Mouse (Mus musculus) liver, embryonic 14.5 days (tissue): ENCODE data around the gene Foxj2. TPM values are rescaled to one million over a fixed set of nuclear protein-coding genes. Genes with fewer than 3 reads are reported as not detected.

Experiments used
- ATAC-seq: fragments of 200-750 bp; cut with Nextera tagmentation; 2 replicates; pipeline ENCODE4 v1.8.0; 2017; ENCODE audit warnings: moderate number of reproducible peaks, mild to moderate bottlenecking, moderate library complexity; ENCODE audit not compliant: insufficient read depth
- DNase-seq, 3 experiments: peaks; one replicate each; pipeline ENCODE4 v3.0.0-alpha.2; 2012 to 2013; ENCODE audit warnings: low read depth in 3 of 3, low spot score in 3 of 3
- H3K27ac ChIP-seq: fragments of 300-500 bp; sonication (generic); 2 replicates; pipeline ENCODE4 v1.5.1; 2014; ENCODE audit warnings: moderate library complexity, mild to moderate bottlenecking, control low read depth, inconsistent platforms
- H3K27me3 ChIP-seq: fragments of 300-500 bp; sonication (generic); 2 replicates; pipeline ENCODE4 v1.6.1; 2014; ENCODE audit warnings: mild to moderate bottlenecking, low read length, moderate library complexity; ENCODE audit not compliant: control insufficient read depth, insufficient read depth
- H3K36me3 ChIP-seq: fragments of 300-500 bp; sonication (generic); replicated peaks from 2 replicates; pipeline ENCODE4 v1.6.1; 2014; ENCODE audit warnings: low read depth; ENCODE audit not compliant: control insufficient read depth, insufficient read depth
- H3K4me1 ChIP-seq, 2 experiments: fragments of 200-500 bp in 1 of 2; fragments of 300-500 bp in 1 of 2; sonication (generic) in 1 of 2; replicated peaks; 2 replicates each; pipeline ENCODE4 v1.6.1; 2012 to 2014; ENCODE audit warnings: antibody characterized with exemption in 1 of 2, inconsistent platforms in 1 of 2, low read length in 1 of 2; ENCODE audit not compliant: control insufficient read depth in 2 of 2, insufficient read depth in 2 of 2
- H3K4me2 ChIP-seq: fragments of 300-500 bp; sonication (generic); 2 replicates; pipeline ENCODE4 v1.6.1; 2014; ENCODE audit warnings: low read depth, mild to moderate bottlenecking, control low read depth, moderate library complexity
- H3K4me3 ChIP-seq, 2 experiments: fragments of 200-500 bp in 1 of 2; fragments of 300-500 bp in 1 of 2; sonication (generic) in 1 of 2; 2 replicates each; pipeline ENCODE4 v1.5.1; 2012 to 2014; ENCODE audit warnings: low read depth in 2 of 2, low read length in 2 of 2, mild to moderate bottlenecking in 2 of 2, control low read depth in 1 of 2, inconsistent platforms in 1 of 2, moderate library complexity in 1 of 2; ENCODE audit not compliant: insufficient read depth in 1 of 2
- H3K9ac ChIP-seq: fragments of 300-500 bp; sonication (generic); replicated peaks from 2 replicates; pipeline ENCODE4 v1.6.1; 2014; ENCODE audit warnings: mild to moderate bottlenecking, control low read depth, moderate library complexity
- H3K9me3 ChIP-seq: fragments of 300-500 bp; sonication (generic); 2 replicates; pipeline ENCODE4 v1.6.1; 2016; ENCODE audit warnings: low read length, mixed read lengths; ENCODE audit not compliant: control insufficient read depth
- CTCF ChIP-seq: IDR thresholded peaks from 2 replicates; pipeline ENCODE4 v1.5.1; 2016; ENCODE audit warnings: antibody characterized with exemption, low read depth, control low read depth
- EP300 ChIP-seq: IDR thresholded peaks from 2 replicates; pipeline ENCODE4 v1.6.1; 2016; ENCODE audit warnings: antibody characterized with exemption, low read depth
- WGBS: fragments of 180-500 bp; shearing (Covaris S2); extraction: QIAGEN DNeasy Blood & Tissue Kit; methylation state at CpG from one replicate; pipeline ENCODE4 v1.1.7; 2014; ENCODE audit not compliant: insufficient replicate concordance; 5-methylcytosine and 5-hydroxymethylcytosine counted together
- polyA plus RNA-seq, 2 experiments: library from polyadenylated mRNA; depleted of rRNA in 1 of 2; stranded (reverse) in 1 of 2; unstranded in 1 of 2; fragments of >200 nt; fragmentation: Nextera tagmentation in 1 of 2; extraction: Ambion mirVana in 1 of 2; gene quantifications; 2 replicates each; pipeline versions ENCODE4 v1.2.1 to v1.2.3; 2012 to 2014

Foxj2 gene
- polyA plus RNA-seq, 2 experiments: 1.1 to 1.3 TPM

DNA sequence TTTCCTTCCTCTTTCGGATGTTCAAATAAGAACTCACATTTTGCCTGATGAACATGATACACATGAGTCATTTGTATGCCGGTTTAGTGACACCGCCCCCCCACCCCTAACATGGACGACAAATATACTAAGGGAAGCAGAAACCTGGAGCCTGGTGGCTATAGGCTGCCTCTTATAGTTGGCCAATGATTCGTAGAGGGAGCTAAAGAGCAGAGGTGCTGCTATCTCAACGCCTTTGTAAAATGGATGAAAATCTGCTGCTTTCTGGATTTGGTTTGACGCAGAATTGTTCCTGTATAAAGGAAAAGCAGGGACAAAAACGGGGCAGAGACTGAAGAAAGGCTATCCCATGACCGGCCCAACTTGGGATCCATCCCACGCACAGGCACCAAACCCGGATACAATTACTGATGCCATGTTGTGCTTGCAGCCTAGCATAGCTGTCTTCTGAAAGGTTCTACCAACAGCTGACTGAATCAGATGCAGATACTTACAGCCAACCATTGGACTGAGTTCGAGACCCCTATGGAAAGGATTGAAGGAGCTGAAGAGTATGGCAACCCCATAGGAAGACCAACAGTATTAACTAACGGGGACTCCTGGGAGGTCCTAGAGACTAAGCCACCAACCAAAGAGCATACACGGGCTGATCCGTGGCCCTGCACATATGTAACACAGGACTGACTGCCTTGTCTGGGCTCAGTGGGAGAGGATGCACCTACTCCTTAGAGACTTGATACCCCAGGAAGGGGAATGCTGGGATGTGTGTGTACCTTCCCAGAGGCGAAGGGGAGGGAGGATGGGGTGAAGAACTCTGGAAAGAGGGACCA is 7.7 kb upstream of the Foxj2 start:
- DNase-seq: peak; percentile 62 to 70 (median 63)
- ATAC-seq: peak; percentile 42
- Histone ChIP-seq H3K36me3 (no peaks in the 10 kb centered on the region), H3K9me3 (no peaks in the 10 kb centered on the region), H3K27ac (peak overlapping the region; percentile 100), H3K4me3 (peak overlapping the region; percentile 80 to 87), H3K9ac (peak overlapping the region; percentile 92), H3K4me1 (peaks cover 21 to 24% of the 10 kb centered on the region in 2 experiments), H3K27me3 (no peaks in the 10 kb centered on the region), H3K4me2 (peak overlapping the region; percentile 85)
- WGBS: 28% methylated on average over 16 of the region's 16 CpGs
- TF ChIP-seq EP300: 0 out of 2 replicates have a peak, but pooled peaks have one; percentile 13
- peak; percentile 54 for TF ChIP-seq CTCF

DNA sequence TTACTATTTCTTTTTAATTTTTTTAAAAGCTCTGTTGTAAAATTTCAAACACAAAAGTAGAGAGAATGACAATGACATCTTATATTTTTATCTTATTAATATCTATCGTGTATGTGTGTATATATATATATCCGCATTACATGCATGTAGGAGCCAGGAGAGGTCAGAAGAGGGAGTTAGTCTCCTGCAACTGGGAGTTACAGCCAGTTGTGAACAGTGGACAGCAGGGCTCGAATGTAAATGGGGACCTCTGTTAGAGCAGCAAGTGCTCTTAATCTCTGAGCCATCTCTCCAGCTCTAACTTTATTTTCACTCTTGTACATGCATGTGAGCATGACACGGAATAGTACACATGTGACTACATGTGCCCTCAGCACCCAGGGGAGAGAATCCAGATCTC is 7.0 kb upstream of the Foxj2 start:
- Histone ChIP-seq H3K9ac (no peak overlapping the region), H3K4me3 (no peak overlapping the region), H3K4me1 (peaks cover 21 to 24% of the 10 kb centered on the region in 2 experiments), H3K27me3 (no peaks in the 10 kb centered on the region), H3K36me3 (no peaks in the 10 kb centered on the region), H3K27ac (no peak overlapping the region), H3K9me3 (no peaks in the 10 kb centered on the region), H3K4me2 (no peak overlapping the region; the same call in 1 of the 2 replicates)
- ATAC-seq: no peak
- WGBS: 86% methylated on average over 4 of the region's 4 CpGs
- peak; percentile 20; the same call in 1 of the 2 replicates for TF ChIP-seq CTCF
- no peak for TF ChIP-seq EP300
- DNase-seq: no peak

DNA sequence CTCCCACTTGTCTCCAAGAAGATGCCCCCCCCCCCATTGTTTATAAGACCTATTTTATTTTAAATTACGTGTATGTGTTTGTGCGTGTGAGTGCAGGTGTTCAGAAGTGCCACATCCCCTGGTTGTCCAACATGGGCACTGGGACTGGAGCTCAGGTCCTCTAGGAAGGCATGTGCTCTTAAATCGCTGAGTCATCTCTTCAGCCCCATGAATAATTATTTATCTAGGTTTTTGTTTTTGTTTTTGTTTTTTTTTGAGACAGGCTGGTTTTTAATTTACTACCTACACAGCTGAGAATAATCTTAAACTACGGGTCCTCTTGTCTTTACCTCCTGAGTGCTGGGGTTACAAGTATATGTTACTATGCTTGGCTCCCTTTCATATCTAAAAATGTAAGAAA is 6.1 kb upstream of the Foxj2 start:
- Histone ChIP-seq H3K4me3 (no peak overlapping the region), H3K4me2 (no peak overlapping the region), H3K4me1 (peaks cover 21 to 24% of the 10 kb centered on the region in 2 experiments), H3K9ac (no peak overlapping the region), H3K27ac (peak overlapping the region; percentile 15; the same call in 1 of the 2 replicates), H3K27me3 (no peaks in the 10 kb centered on the region), H3K9me3 (no peaks in the 10 kb centered on the region), H3K36me3 (no peaks in the 10 kb centered on the region)
- 74% methylated on average over 4 of the region's 4 CpGs for WGBS
- DNase-seq: no peak
- no peak for ATAC-seq
- TF ChIP-seq CTCF (no peak), EP300 (no peak)

DNA sequence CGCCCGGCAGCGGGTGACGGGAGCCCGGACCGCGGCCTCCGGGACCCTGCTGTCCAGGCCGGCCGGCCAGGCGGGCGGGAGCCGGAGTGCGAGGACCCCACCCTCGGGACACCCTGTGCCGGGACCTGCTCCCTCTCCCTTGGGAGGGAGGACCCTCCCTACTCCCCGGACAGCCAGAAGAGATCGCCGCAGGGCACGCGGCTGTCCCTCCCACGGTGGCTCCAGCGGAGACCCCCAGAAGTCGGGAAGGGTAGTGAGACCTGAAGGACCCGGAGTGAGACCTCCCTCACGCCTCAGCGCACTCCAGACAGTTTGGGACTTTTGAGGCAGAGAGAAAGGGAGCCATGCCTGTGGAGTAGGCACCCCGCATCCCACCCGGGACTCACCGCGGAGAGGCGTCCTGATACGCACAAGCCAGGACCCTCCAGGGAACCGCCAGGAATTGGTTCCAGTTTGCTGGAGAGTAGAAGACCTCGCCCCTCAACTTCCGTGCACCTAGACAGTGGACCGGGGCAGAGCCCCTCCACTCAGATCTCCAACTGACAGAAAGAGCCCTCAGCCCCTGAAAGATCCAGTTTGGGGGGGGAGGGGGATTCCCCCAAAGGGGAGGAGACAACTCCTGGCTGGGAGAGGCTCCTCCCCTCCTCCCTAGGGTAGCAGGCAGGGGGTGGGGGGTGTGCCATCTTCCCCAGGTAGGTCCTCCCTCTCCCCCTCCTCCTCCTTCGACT is 521 bp downstream of the Foxj2 start:
- TF ChIP-seq EP300 (no peak), CTCF (no peak)
- Histone ChIP-seq H3K9me3 (no peaks in the 10 kb centered on the region), H3K4me2 (peak overlapping the region; percentile 100), H3K4me1 (peaks cover 15 to 23% of the 10 kb centered on the region in 2 experiments), H3K36me3 (no peaks in the 10 kb centered on the region), H3K9ac (peak overlapping the region; percentile 95), H3K27ac (peak overlapping the region; percentile 31; the same call in 1 of the 2 replicates), H3K4me3 (peak overlapping the region; percentile 75 to 91), H3K27me3 (peaks cover 8% of the 10 kb centered on the region)
- DNase-seq: no peak
- WGBS: 1% methylated on average over 38 of the region's 38 CpGs
- ATAC-seq: peak; percentile 64
